Mouse (Mus musculus) ES-E14 (cell line): Measurements from ENCODE around the gene Fancd2.

ENCODE experiments used
- HCFC1 ChIP-seq: IDR thresholded peaks from 2 replicates; pipeline ENCODE4 v1.6.1; 2012; ENCODE audit warnings: low read length, inconsistent platforms, borderline replicate concordance; ENCODE audit not compliant: insufficient read depth
- MAFK ChIP-seq: IDR thresholded peaks from 2 replicates; pipeline ENCODE4 v1.6.1; 2014; ENCODE audit warnings: mild to moderate bottlenecking, low read depth, low read length, inconsistent platforms; ENCODE audit not compliant: insufficient read depth
- ZC3H11A ChIP-seq: IDR thresholded peaks from 2 replicates; pipeline ENCODE4 v1.6.1; 2012; ENCODE audit warnings: low read depth, mild to moderate bottlenecking, inconsistent platforms, low read length, borderline replicate concordance

- TF ChIP-seq HCFC1 (no peak), MAFK (no peak), ZC3H11A (no peak)
These were observed 82.7 kb downstream of the Fancd2 start for GRCm38 (mm10) chr6:113614152-113614551.
